Mouse (Mus musculus): ENCODE results near the gene Ccr10.

Ccr10 gene

DNA sequence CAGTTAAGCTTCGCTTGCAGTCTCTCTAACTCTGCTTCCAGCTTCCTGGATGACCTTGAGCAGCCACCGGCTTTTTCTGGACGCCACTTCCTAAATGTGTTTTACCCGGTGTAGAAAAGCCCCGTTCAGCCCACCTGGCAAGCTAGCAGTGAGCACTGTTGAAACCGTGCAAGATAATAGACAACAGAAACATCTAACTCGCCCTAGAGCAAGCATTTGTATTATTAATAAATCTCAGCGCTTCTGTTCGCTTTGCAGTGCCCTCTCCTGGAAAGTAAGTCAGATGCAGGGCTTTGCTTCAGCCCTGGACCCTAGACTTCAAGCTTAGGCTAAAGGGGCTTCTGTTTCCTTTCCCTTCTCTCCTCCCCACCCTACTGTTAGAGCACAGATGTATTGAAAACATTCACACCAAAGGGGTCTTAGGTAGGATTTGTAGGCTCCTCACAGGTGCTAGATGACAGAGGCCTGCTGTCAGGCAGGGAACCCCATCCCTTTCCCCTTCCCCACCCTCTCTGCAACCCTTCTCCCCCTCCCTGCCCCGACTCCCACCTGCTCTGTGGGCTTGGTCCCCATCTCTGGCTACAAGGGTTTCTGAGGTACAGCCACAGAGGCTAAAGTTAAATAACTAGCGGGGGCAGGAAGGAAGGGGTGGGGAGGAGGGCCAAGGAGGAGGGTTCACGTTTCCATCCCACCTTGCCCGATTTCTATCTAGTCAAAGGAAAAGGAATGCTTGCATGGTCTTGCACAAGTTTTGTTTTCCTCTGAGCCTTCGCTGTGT lies at the start of gene Ccr10:
Gene Ccr10, minus strand, starts transcription at position 593 of the 778 bp plus-strand sequence.
- DNase-seq: peak in 1 of 2 experiments; percentile 49

DNA sequence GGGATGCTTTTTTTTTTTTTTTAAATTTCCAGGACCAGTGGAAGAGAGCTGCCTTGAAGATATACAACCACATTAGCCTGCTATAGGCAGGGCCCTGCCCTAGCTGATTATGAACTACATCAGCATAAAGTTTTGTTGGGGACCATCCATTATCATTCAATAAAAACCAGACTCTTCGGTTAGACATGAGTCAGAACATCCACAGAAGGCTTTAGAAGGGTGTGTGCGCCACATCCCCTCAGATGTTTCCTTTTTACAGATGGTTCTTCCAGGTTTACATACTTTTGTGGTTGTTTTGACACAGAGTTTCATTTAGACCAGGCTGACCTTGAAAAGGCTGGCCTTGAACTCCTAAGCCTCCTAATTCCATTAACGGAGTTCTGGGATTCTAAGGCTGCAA lies 49.1 kb upstream of the Ccr10 start:
- no peak for DNase-seq

- no peak for DNase-seq
These were observed 46.2 kb upstream of the Ccr10 start for GRCm38 (mm10) chr11:101221306-101221986.

- no peak for DNase-seq
These were observed 45.6 kb upstream of the Ccr10 start for GRCm38 (mm10) chr11:101220853-101221252.

- DNase-seq: peak; percentile 34 to 64
These were observed 43.3 kb upstream of the Ccr10 start for GRCm38 (mm10) chr11:101218436-101219055.

DNA sequence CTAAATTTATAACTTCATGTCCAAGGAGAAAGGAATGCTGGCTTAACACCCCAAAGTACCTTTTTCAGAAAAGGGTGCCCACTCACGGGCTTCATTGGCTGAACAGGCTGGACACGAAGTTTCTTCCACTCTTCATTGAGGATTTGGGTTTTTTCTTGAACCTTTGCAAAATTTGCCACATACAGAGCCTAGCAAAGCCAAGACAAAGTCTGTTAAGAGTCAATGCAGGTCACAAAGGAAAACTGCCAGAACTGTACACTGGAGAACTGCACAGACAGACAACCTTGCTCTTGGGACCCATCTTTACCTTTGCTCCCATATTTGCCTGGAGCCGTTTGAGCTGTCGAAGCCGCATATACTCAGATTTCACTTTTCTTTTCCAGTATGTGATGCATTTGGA lies 41.7 kb upstream of the Ccr10 start:
- peak; percentile 18 to 38 for DNase-seq

GRCm38 (mm10) chr11:101211970-101212369 lies 36.7 kb upstream of the Ccr10 start:
- peak in 1 of 2 experiments; percentile 80 for DNase-seq

DNA sequence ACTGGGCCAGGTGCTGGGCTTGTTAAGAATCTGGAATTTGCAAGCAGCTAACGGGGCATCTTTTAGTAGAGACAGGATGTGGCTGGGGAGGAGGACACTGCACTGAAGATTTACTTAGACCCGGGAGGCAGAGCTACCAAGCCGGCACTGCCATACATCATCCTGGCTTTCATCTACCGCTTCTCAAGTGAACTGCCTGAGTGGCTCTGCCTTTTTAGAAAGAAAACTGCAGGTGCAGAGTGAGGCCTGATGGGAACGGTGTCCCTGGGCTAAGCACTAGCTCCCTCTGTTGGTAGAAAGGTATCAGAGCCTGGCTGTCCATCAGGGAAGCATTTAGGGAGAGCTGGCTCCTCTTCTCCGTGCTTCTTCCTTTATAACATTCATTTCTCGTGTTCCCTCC lies 25.7 kb upstream of the Ccr10 start:
- DNase-seq: peak in 1 of 2 experiments; percentile 28

- DNase-seq: no peak
These were observed 24.3 kb upstream of the Ccr10 start for GRCm38 (mm10) chr11:101199555-101199954.

- DNase-seq: no peak
These were observed 20.9 kb upstream of the Ccr10 start for GRCm38 (mm10) chr11:101196175-101196574.

- no peak for DNase-seq
These were observed 20.3 kb upstream of the Ccr10 start for GRCm38 (mm10) chr11:101195571-101195970.

DNA sequence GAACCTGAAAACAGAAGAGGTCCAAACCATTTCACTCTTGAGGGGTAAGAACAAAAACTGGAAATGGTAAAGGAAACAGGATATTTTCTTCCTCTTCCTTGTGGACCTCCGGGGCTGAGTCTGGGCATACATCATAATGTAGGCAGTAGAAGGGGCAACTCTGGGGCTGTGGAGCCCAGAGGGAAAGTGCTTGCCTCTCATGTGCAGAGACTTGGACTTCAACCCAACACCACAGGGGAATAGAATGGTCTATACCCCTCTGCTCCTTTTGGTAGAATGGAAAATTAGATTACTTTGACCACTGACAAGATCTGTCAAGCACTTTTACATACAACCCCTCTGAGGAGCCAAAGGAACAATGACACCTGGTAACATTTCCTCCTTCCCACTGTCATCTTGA lies 19.9 kb upstream of the Ccr10 start:
- DNase-seq: no peak

DNA sequence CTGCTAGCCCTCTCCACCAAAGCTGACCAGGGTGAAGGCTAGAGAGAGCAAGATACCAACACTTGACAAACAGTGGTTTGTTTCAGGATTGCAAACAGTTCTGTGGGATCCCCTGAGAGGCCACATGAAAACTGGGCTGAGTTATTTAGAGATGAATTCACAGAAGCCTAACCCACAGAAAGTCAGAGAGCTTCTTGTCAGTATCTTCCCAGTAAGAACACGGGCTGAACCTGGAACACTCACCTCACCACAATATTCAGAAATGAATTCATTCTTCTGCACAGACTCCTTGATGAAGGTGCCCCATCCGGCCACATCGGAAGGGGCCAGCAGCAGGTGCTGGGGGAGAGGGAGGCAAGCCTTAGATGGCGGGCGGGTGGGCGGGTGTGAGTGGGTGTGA lies 19.4 kb upstream of the Ccr10 start:
- DNase-seq: no peak

GRCm38 (mm10) chr11:101194137-101194536 lies 18.9 kb upstream of the Ccr10 start:
- no peak for DNase-seq

DNA sequence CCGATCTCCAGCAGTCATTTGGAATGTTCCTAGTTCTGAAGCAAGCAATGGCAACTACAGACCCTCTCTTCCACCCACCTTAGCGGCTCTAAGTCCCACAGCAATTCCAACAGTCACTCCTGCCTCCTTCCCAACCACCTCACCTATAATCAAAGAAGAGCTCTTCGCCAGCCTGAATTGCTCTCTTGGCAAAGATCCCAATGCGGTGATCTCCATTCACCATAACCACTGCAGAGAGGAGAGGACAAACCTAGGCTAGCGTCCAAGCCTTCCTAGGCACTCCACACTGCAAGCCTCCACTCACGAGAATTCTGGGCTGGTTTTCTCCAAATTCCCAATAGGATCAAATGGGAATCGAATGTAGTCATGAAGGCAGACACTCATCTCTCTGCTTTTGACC lies 17.8 kb upstream of the Ccr10 start:
- DNase-seq: no peak

GRCm38 (mm10) chr11:101192646-101193045 lies 17.4 kb upstream of the Ccr10 start:
- DNase-seq: no peak

GRCm38 (mm10) chr11:101191919-101192470 lies 16.8 kb upstream of the Ccr10 start:
- no peak for DNase-seq

GRCm38 (mm10) chr11:101190913-101191907 lies 16.0 kb upstream of the Ccr10 start:
- DNase-seq: no peak

GRCm38 (mm10) chr11:101190181-101190912 lies 15.1 kb upstream of the Ccr10 start:
- DNase-seq: no peak

DNA sequence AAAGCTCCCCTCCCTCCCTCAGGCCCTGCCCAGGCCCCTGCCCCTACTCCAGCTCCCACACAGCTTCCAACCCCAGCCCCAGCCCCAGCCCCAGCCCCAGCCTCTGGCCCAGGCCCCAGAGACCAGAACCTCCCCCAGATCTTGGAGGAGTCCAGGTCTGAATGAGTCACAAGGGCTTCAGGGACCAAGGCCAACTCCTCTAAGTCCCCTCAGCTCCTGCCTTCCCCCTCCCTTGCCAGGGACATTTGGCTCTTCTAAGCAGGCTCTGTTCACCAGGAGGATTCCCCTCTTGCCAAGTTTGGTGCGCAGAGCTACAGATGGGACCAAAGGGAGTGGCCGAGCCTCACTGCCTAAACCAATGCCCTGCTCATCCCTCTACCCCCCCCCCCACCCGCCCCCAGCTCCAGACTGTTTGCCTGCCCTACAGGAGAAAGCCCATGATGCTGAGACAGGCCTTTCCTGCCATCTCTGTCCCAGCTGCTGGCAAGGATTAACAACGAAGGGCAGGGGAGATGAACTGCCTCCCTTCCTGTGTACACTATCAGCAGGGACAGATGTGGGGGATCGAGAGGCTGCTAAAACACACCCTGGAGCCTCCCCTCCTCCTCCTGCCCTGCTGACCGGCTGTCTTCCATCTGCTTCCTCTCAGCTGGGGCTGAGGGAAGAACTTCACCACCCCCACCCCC lies 14.4 kb upstream of the Ccr10 start:
- peak; percentile 49 to 64 for DNase-seq

Data from kidney, postnatal 36 days (tissue).